Mouse (Mus musculus) thymus, adult 2 months (tissue): ENCODE results near the gene Clns1a.

ENCODE experiments used
- CTCF ChIP-seq: fragments of 200-500 bp; IDR thresholded peaks from 2 replicates; pipeline ENCODE4 v1.5.1; 2012; ENCODE audit warnings: mild to moderate bottlenecking, control low read depth, low read length, moderate library complexity, borderline replicate concordance; ENCODE audit not compliant: control insufficient read depth, poor library complexity, insufficient read depth; ENCODE audit errors: extremely low read depth
- POLR2A ChIP-seq: fragments of 200-500 bp; IDR thresholded peaks from 2 replicates; pipeline ENCODE4 v1.6.1; 2012; ENCODE audit warnings: mild to moderate bottlenecking, low read length, control low read depth, moderate library complexity; ENCODE audit not compliant: control insufficient read depth, poor library complexity, insufficient read depth; ENCODE audit errors: extremely low read depth

DNA sequence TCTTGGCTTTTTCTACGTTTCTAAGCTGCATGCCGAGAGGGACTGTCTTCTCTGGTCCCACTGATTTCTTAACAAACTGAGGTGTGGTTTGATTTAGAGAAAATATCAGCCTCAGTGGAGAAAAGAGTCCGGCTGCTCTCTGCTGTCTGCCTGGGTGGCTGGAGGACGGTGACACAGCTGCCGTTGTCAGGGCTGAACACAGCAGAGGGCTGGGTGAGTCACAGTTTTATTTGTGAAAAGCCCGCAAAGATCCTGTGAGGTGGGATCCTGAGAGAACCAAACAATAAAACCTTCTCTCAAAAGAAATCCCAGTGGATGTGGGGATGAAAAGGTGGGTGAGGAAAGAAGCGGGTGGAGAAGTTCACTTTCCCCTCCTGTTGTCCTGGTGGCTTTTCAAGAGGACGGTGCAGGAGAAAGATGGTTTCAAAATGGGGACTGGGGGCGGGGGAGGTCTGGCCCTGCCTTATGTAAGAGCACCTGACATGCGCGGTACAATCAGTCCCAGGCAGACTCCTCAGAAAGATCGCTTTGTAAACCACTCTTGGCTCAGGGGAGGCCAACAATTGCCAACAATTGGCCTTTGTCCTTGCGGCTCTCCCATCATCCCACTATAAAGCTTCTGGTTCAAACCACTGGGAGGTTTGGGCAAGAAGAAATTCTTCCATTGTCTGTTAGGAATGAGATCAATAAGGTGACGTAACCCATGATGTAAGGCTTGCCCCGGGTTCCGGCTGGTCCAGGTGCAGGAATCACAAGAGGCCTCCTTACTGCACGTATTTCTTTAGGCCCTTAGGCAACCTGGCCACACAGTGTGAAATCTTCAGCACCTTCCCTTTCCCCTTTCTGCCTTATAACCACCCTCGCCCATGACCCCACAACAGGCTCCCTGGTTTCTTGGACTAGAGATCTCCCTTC is 60.8 kb downstream of the Clns1a start:
- TF ChIP-seq CTCF (no peak), POLR2A (no peak)
